Mouse (Mus musculus) layer of hippocampus, postnatal 36 days (tissue): ENCODE results near the gene Akap13. TPM values are rescaled to one million over a fixed set of nuclear protein-coding genes. Genes with fewer than 3 reads are reported as not detected.
"Not testable (repeated sequence)": the region's sequence is repeated elsewhere in the genome, so short reads cannot be mapped to it uniquely, and the experiment has no call there.

ENCODE experiments used
- DNase-seq, 2 experiments: peaks; one replicate each; pipeline ENCODE4 v3.0.0; 2022
- total RNA-seq, 2 experiments: library from RNA; stranded (reverse); gene quantifications; 2 replicates each; pipeline ENCODE4 v1.2.3; 2021

The Akap13 gene
- total RNA-seq, 2 experiments from 2014 or later: 70.0 to 78.7 TPM

DNA sequence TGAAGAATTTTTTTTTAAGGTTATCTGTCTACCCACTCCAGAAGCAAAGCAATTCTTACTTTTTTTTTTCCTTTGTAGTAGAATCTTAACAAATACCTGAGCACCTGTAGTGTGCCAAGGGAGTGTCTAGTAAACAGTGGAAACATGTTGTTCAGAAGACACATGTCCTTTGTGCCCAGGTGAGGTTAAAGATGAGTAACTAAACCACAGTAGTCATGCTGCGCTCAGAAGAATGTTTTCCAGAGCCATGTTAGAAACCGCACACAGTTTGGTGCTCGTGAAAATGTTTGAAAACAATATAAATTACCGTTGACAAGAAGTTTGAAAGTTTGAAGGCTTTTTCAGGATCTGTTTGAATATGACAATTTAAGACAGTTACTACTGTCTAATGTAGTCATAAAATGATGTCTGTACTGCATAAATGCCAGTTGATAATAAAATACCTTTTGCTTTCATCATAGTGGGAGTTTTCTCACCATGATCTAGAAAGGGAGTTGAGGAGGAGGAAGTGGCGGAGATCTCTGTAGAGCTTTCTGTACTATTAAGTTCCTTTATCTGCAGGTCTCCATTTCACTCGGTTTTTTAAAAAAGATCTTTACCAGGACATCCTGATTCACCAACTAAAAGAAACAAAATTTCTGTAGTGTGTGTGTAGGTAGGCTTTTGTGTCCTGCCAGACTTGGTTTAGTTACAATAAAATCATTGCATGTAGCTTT, 145.2 kb downstream of the Akap13 start:
- DNase-seq: no peak

DNA sequence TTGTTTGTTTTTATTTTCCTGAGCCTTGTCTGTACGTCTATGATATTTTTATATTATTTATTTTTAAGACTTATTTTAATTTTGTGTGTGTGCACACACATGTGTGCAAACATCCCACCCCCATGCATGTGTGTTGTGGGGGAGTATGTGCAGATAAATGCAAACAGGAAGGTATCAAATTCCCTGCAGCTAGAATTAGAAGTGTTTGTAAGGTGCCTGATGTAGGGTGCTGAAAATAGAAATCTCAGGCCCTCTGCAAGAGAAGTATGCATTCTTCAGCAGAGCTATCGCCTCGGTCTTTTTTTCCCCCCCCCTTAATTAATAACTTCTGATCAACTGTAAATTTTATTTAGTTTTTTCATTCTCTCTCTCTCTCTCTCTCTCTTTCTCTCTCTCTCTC, 151.9 kb downstream of the Akap13 start:
- no peak for DNase-seq

GRCm38 (mm10) chr7:75608716-75609115, 153.4 kb downstream of the Akap13 start:
- DNase-seq: no peak

GRCm38 (mm10) chr7:75609456-75610262, 154.3 kb downstream of the Akap13 start:
- DNase-seq: no peak

DNA sequence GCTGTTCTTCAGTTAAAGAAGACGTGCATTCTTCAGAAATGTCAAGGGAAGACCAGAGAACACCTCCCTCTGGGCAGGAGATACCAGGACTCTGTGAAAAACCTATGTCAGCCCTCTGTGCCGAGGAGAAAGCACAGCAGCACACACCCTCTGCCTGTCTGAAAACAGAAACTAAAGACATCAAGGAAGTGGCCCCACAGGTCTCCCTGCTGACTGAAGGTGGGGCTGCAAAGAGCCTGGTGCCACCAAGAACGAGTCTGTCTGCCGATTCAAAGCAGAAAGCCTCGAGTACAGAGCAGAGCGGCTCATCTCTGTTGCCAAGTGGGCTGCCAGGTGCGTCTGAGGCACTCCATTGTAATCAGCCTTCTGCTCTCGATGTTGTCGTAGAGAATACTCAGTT, 155.1 kb downstream of the Akap13 start:
- DNase-seq: no peak

DNA sequence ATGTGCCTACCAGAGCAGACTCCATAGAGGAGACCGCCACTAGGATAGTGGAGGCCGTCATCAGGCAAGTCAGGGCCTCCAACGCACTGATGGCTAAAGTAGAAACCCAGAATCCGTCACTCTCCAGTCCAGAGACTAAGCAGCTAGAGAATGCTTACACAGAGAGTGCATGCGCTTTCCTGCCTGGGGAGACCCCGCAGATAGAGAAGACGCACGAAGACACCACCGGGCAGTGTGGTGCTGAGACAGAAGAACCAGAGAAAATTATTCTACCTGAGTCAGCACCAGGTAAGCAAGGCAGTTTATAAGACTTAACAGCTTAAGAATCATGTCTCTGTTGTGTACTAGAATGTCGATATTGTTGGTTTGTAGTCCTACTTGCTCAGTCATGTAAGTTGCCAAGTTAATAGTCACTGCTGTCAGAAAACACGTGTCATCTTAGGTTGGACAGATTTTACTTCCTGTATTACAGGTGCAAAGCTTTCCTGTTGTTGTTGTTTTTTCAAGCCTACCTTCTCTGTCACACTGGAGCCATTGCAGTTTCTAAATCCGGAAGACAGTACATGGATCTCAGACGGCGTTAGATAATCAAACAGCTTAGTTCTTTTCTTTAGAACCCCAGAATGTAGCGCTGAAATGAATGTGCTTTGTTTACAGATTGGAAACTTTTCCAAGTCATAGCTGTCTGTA, 156.1 kb downstream of the Akap13 start:
- DNase-seq: no peak

- peak; percentile 35 to 40 for DNase-seq
These were observed 156.8 kb downstream of the Akap13 start for GRCm38 (mm10) chr7:75612000-75612682.

DNA sequence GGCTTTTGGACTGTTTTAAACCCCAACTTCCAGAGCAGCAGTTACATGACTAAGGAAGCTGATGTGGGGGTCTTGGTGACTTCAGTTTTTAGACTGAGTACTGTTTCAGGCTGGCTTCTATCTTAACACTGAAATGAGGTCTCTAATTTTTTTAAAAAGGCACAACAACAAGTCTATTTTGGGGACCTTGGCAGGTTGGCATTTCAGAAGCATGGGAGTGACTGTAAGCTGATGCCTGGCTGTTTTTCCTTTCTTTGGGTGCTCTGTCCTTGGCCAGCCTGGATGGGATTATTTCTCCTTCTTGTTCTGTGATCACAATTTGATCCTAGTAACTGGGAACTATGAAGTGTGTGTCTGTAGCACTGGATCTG, 157.3 kb downstream of the Akap13 start:
- DNase-seq: no peak

DNA sequence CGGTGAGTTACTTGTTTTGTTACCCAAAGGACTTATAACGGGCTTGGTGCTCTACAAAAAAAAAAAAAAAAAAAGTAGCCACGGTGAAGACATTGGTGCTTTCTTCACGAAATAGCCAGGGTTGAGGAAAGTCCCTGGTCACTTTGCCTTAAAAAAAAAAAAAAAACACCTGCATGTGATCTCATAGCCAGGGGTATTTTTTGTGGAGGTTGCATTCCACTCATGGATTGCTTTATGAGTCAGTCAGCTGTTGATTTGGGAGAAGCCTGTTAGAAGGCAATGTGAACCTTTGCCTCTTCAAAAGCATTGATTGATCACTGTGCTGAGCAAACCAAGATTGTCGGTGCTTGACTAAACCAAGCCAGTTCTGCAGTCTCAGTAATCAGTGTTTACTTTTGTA, 157.9 kb downstream of the Akap13 start:
- DNase-seq: no peak

DNA sequence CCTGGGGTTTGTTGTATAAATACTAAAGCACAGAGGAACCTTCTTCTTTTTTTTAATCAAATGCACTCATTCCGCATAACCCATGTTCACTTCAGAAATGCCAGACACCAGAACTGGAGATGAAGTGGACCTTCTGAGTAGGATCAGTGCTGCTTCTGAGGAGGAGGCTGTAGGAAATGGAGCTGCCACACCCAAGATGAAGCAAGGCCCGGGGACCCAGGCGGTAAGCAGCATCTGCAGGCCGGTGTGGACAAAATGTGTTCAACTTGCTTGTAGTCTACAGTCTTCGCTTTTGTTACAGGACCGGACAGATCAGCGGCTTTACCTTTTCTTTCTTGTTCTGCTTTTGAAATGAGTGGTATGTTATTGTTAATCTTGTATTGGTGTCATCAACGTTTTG, 159.5 kb downstream of the Akap13 start:
- DNase-seq: no peak

DNA sequence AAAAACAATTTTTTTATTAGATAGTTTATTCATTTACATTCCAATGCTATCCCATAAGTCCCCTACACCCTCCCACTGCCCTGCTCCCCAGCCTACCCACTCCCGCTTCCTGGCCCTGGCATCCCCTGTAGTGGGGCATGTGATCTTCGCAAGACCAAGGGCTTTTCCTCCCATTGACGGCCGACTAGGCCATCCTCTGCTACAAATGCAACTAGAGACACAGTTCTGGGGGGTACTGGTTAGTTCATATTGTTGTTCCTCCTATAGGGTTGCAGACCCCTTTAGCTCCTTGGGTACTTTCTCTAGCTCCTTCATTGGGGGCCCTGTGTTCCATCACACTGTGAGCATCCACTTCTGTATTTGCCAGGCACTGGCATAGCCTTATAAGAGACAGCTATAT, 161.9 kb downstream of the Akap13 start:
- DNase-seq: not testable (repeated sequence)

DNA sequence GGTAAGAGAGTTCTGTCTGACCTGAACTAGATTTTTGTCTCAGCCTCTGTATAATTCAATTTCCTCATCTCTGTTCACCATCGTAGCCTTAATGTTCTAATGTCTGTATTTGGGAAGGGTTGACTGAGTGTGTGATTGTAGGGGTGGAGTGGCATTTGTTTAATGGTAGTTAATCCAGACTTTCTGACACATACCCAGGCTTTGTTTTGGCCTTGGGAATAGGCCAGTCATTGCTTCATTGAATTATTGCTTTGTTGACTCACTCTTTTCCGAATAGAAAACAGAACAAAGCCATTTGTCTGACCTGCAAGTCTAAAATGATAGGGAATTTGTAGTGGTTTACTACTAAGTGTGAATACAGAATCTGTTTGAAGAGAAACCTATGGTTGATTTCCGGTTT, 163.4 kb downstream of the Akap13 start:
- DNase-seq: no peak

- no peak for DNase-seq
These were observed 164.5 kb downstream of the Akap13 start for GRCm38 (mm10) chr7:75619875-75620274.

DNA sequence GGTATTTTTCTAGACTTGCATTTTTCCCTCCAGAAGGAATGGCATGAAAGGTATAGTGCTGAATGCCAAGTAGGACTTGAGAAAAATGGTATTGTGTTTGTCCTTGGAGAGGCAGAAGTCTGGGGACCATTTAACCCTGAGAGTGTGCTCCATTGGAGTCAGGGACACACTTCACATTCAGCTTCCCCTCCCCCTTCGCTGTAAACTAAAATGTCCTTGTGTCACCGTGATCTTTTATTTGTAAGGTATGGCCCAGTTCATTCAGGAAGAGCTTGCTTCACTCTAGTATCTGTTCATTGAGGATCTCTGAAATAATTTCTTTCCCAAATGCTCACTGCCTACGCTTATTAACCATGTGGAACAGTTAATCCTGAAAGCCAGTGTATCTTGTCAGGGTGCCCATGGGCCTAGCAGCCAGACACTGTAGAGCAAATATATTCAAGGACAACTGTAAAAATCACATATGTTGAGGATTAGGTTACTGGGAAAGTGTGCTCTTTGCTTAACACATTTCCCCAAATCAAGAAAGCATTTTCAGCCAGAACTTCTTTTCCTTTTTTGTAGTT, 165.1 kb downstream of the Akap13 start:
- no peak for DNase-seq

DNA sequence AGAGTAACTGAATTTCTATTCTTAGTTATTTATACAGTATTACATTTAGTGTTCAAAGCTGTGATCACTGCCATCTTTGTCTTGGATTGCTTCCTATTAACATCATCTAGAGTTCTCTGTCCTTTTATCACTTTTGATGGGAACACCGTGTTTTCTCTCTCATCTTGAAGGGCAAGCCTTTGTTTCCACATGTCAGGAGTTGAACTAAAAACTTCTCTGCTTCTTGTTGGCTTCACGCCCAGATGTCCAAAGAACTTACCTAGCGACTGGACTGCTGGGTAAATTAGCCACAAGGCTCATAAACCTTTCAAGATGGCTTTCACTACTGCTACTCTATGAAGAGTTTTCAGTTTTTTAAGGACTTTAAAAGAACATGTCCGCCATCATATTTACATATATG, 165.6 kb downstream of the Akap13 start:
- DNase-seq: no peak

- no peak for DNase-seq
These were observed 172.5 kb downstream of the Akap13 start for GRCm38 (mm10) chr7:75627831-75628230.

DNA sequence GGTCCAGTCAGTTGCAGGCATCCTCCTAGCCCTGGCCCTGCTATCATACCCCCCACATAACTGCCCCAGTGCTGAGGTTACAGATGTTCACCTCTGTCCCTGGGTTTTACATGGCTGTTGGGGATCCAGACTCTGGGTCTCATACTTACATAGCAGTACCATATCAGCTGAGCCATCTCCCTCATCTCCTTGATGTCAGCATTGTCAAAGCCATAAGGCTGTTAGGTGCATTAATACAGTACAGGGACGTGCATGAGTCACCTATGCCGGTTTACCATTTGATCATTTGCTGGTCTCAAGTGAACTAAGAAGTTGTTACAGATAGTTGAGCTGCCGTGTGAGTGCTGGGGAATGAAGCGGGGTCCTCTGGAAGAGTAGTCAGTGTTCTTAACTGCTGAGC, 174.3 kb downstream of the Akap13 start:
- DNase-seq: no peak

- no peak for DNase-seq
These were observed 177.6 kb downstream of the Akap13 start for GRCm38 (mm10) chr7:75632941-75633340.

- DNase-seq: no peak
These were observed 178.1 kb downstream of the Akap13 start for GRCm38 (mm10) chr7:75633393-75633792.

GRCm38 (mm10) chr7:75633807-75634526, 178.6 kb downstream of the Akap13 start:
- DNase-seq: no peak

DNA sequence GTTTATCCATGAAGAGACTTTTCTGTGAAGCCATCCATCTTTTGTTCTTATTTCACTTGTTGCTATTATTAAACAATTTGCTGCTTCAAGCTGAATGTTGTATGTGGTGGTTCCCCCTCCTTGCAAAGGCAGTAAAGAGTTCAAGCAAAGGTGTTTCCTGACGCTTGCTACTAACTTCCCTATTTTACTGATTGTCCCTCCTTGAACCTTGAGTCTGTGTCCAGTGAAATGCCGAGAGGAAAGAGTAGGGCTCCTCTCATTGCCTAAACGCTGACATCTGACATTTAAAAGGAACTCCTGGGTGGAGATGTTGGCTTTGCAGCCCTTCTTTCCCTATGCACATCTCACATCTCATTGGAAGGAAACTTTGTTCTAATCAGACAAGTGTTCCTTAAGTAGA, 183.4 kb downstream of the Akap13 start:
- no peak for DNase-seq

DNA sequence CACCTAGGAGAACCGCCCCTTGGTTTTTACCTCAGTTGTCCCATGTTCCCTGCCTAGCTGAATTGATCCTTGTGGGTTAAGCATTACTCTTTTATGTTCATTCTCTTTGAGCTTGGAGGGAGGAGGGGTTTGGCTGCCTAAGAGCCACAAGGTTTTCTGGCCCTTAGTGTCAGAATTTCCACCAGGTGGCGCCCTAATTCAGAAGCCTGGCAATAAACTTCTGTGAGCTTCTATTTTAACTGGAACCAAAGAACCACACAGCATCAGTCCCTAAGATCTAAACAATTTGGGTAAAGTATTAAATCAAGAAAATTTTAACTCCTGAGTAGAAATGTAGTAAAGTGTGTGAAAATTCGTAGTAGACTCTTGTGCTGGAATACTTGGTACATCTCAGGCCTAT, 184.2 kb downstream of the Akap13 start:
- peak; percentile 61 to 68 for DNase-seq
